Mouse (Mus musculus): ENCODE data around the gene Myadm. TPM values are rescaled to one million over a fixed set of nuclear protein-coding genes. Genes with fewer than 3 reads are reported as not detected.
"Not testable (repeated sequence)": the region's sequence is repeated elsewhere in the genome, so short reads cannot be mapped to it uniquely, and the experiment has no call there.

Myadm gene
- polyA plus RNA-seq, 1 experiment from 2014 or later, result 118 TPM

GRCm38 (mm10) chr7:3291764-3292163 is 2.9 kb downstream of the Myadm start:
- ATAC-seq (ENCODE audit: borderline replicate concordance, extremely low read depth, low FRiP score, low TSS enrichment), result no peak
- WGBS, result 57% methylated on average over 3 of the region's 3 CpGs
- Histone ChIP-seq H3K27ac (peak overlapping the region; percentile 89), H3K36me3 (peaks cover 21% of the 10 kb centered on the region), H3K9ac (peak overlapping the region; percentile 31), H3K4me2 (peak overlapping the region; percentile 58), H3K9me3 (no peaks in the 10 kb centered on the region), H3K4me3 (peak overlapping the region; percentile 55), H3K4me1 (peaks cover 44% of the 10 kb centered on the region), H3K27me3 (no peaks in the 10 kb centered on the region)

- WGBS, result 38% methylated on average over 10 of the region's 12 CpGs
- peak overlapping the region; percentile 31; the same call in 1 of the 2 replicates for H3K9ac ChIP-seq
- not testable (repeated sequence) for ATAC-seq (ENCODE audit: borderline replicate concordance, extremely low read depth, low FRiP score, low TSS enrichment); H3K9me3 ChIP-seq; H3K27me3 ChIP-seq
- peak overlapping the region; percentile 58 for H3K4me2 ChIP-seq
- H3K27ac ChIP-seq, result peak overlapping the region; percentile 89
- H3K4me1 ChIP-seq, result peaks cover 45% of the 10 kb centered on the region
- peak overlapping the region; percentile 55 for H3K4me3 ChIP-seq
- peaks cover 26% of the 10 kb centered on the region for H3K36me3 ChIP-seq
Observed at GRCm38 (mm10) chr7:3292271-3292670, 3.4 kb downstream of the Myadm start.

- peak overlapping the region; percentile 89 for H3K27ac ChIP-seq
- no peaks in the 10 kb centered on the region for H3K27me3 ChIP-seq
- H3K4me3 ChIP-seq, result peak overlapping the region; percentile 55
- H3K4me1 ChIP-seq, result peaks cover 47% of the 10 kb centered on the region
- ATAC-seq (ENCODE audit: borderline replicate concordance, extremely low read depth, low FRiP score, low TSS enrichment), result peak; percentile 90
- peak overlapping the region; percentile 58 for H3K4me2 ChIP-seq
- no peaks in the 10 kb centered on the region for H3K9me3 ChIP-seq
- H3K36me3 ChIP-seq, result peaks cover 31% of the 10 kb centered on the region
- peak overlapping the region; percentile 39 for H3K9ac ChIP-seq
- WGBS, result under 1% methylated on average over 13 of the region's 14 CpGs
Observed at GRCm38 (mm10) chr7:3292791-3293190, 3.9 kb downstream of the Myadm start.

GRCm38 (mm10) chr7:3294794-3295193 is 5.9 kb downstream of the Myadm start:
- Histone ChIP-seq H3K4me3 (no peak overlapping the region), H3K4me2 (no peak overlapping the region), H3K9ac (no peak overlapping the region), H3K27ac (no peak overlapping the region), H3K4me1 (peaks cover 37% of the 10 kb centered on the region), H3K27me3 (no peaks in the 10 kb centered on the region), H3K36me3 (peaks cover 48% of the 10 kb centered on the region), H3K9me3 (no peaks in the 10 kb centered on the region)
- no peak for ATAC-seq (ENCODE audit: borderline replicate concordance, extremely low read depth, low FRiP score, low TSS enrichment)
- 90% methylated on average over 1 of the region's 1 CpGs for WGBS

- Histone ChIP-seq H3K27ac (0 out of 2 replicates have a peak overlapping the region, but pooled peaks have one; percentile 10), H3K9ac (no peak overlapping the region), H3K27me3 (no peaks in the 10 kb centered on the region), H3K4me3 (no peak overlapping the region), H3K4me2 (no peak overlapping the region), H3K36me3 (peaks cover 52% of the 10 kb centered on the region), H3K9me3 (no peaks in the 10 kb centered on the region), H3K4me1 (peaks cover 34% of the 10 kb centered on the region)
- WGBS, result 75% methylated on average over 5 of the region's 5 CpGs
- no peak for ATAC-seq (ENCODE audit: borderline replicate concordance, extremely low read depth, low FRiP score, low TSS enrichment)
Observed at GRCm38 (mm10) chr7:3295321-3296110, 6.6 kb downstream of the Myadm start.

- H3K4me1 ChIP-seq, result peaks cover 36% of the 10 kb centered on the region
- ATAC-seq (ENCODE audit: borderline replicate concordance, extremely low read depth, low FRiP score, low TSS enrichment), result no peak
- H3K36me3 ChIP-seq, result peaks cover 52% of the 10 kb centered on the region
- no peak overlapping the region for H3K27ac ChIP-seq
- 92% methylated on average over 16 of the region's 16 CpGs for WGBS
- H3K27me3 ChIP-seq, result no peaks in the 10 kb centered on the region
- H3K4me2 ChIP-seq, result no peak overlapping the region
- no peaks in the 10 kb centered on the region for H3K9me3 ChIP-seq
- no peak overlapping the region for H3K4me3 ChIP-seq
- H3K9ac ChIP-seq, result no peak overlapping the region
Observed at GRCm38 (mm10) chr7:3296711-3297110, 7.8 kb downstream of the Myadm start.

GRCm38 (mm10) chr7:3299941-3300617 is 11.2 kb downstream of the Myadm start:
- Histone ChIP-seq H3K4me2 (no peak overlapping the region), H3K9me3 (no peaks in the 10 kb centered on the region), H3K27ac (no peak overlapping the region), H3K9ac (no peak overlapping the region), H3K4me1 (peaks cover 50% of the 10 kb centered on the region), H3K4me3 (no peak overlapping the region), H3K27me3 (peaks cover 23% of the 10 kb centered on the region), H3K36me3 (peaks cover 43% of the 10 kb centered on the region)
- WGBS, result 47% methylated on average over 7 of the region's 7 CpGs
- no peak for ATAC-seq (ENCODE audit: borderline replicate concordance, extremely low read depth, low FRiP score, low TSS enrichment)

GRCm38 (mm10) chr7:3300891-3301627 is 12.2 kb downstream of the Myadm start:
- H3K36me3 ChIP-seq, result peaks cover 35% of the 10 kb centered on the region
- H3K4me3 ChIP-seq, result no peak overlapping the region
- H3K4me2 ChIP-seq, result no peak overlapping the region
- H3K27ac ChIP-seq, result no peak overlapping the region
- H3K9me3 ChIP-seq, result no peaks in the 10 kb centered on the region
- H3K4me1 ChIP-seq, result peaks cover 46% of the 10 kb centered on the region
- no peak overlapping the region for H3K9ac ChIP-seq
- WGBS, result 53% methylated on average over 8 of the region's 8 CpGs
- peaks cover 33% of the 10 kb centered on the region for H3K27me3 ChIP-seq
- ATAC-seq (ENCODE audit: borderline replicate concordance, extremely low read depth, low FRiP score, low TSS enrichment), result no peak

GRCm38 (mm10) chr7:3301628-3302555 is 13.0 kb downstream of the Myadm start:
- Histone ChIP-seq H3K36me3 (peaks cover 30% of the 10 kb centered on the region), H3K4me3 (peak overlapping the region; percentile 31), H3K4me2 (peak overlapping the region; percentile 66), H3K4me1 (peaks cover 43% of the 10 kb centered on the region), H3K27ac (no peak overlapping the region), H3K9ac (0 out of 2 replicates have a peak overlapping the region, but pooled peaks have one; percentile 19), H3K27me3 (peaks cover 37% of the 10 kb centered on the region), H3K9me3 (no peaks in the 10 kb centered on the region)
- peak; percentile 33; the same call in 1 of the 2 replicates for ATAC-seq (ENCODE audit: borderline replicate concordance, extremely low read depth, low FRiP score, low TSS enrichment)
- 6% methylated on average over 33 of the region's 33 CpGs for WGBS

- peaks cover 37% of the 10 kb centered on the region for H3K4me1 ChIP-seq
- 0 out of 2 replicates have a peak overlapping the region, but pooled peaks have one; percentile 19 for H3K9ac ChIP-seq
- H3K36me3 ChIP-seq, result peaks cover 22% of the 10 kb centered on the region
- peaks cover 37% of the 10 kb centered on the region for H3K27me3 ChIP-seq
- no peaks in the 10 kb centered on the region for H3K9me3 ChIP-seq
- ATAC-seq (ENCODE audit: borderline replicate concordance, extremely low read depth, low FRiP score, low TSS enrichment), result peak; percentile 21; the same call in 1 of the 2 replicates
- H3K4me2 ChIP-seq, result peak overlapping the region; percentile 66
- 6% methylated on average over 16 of the region's 16 CpGs for WGBS
- no peak overlapping the region for H3K27ac ChIP-seq
- H3K4me3 ChIP-seq, result peak overlapping the region; percentile 31
Observed at GRCm38 (mm10) chr7:3302556-3303275, 13.8 kb downstream of the Myadm start.

All from lung, embryonic 15.5 days (tissue).